Mouse (Mus musculus) C2C12 (cell line): ENCODE measurements around the gene Rrh.

Experiments
- CTCF ChIP-seq: IDR thresholded peaks from one replicate; pipeline ENCODE4 v1.5.1; 2011; ENCODE audit not compliant: control insufficient read depth, insufficient read depth, insufficient read length
- MAX ChIP-seq: IDR thresholded peaks from one replicate; pipeline ENCODE4 v1.6.1; 2011; ENCODE audit warnings: mild to moderate bottlenecking, control low read depth
- USF1 ChIP-seq: IDR thresholded peaks from one replicate; pipeline ENCODE4 v1.6.1; 2011; ENCODE audit warnings: low read depth, mild to moderate bottlenecking, control low read depth, moderate library complexity

DNA sequence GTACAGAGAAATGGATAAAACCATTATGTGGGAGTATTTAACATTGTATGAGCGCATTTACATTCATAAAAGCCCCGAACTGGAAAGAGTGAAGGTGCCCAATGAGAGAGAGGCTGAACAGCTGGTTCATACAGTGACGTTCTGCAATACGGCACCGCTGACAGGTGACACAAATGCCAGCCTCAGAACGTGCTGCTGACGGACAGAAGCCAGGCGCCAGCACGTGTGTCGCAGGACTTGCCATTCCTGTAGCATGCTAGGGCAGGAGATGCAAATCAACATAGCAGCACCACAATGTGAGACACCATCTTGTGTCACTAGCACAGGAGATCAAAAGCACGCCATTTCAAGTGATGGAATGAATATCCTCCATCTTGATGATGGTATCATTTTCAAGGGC is 23.8 kb downstream of the Rrh start:
- TF ChIP-seq MAX: no peak
- TF ChIP-seq CTCF: no peak
- TF ChIP-seq USF1: no peak
